Mouse (Mus musculus): ENCODE measurements around the gene Trank1. TPM values are rescaled to one million over a fixed set of nuclear protein-coding genes. Genes with fewer than 3 reads are reported as not detected.
A peak's percentile ranks its signal among the peaks of the same experiment; 100 is the strongest.

Gene Trank1
- polyA plus RNA-seq, 1 experiment from 2014 or later = 11.6 TPM

DNA sequence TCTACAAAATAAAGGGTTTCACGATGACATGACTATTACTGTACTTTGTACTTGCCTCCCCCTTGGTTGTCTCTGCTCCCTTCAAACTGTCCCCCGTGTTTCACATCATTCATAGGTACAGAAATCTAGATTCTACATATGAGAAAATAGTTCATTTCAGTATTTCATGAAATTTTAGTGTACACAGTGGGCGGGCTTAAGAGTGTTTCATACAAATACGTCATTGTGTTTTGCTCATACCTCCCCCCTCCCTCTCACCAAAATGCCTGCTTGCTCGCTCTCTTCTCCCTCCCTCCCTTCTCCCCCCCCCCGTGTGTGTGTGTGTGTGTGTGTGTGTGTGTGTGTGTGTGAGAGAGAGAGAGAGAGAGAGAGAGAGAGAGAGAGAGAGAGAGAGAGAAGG, 1.8 kb downstream of the Trank1 start:
- ATAC-seq = no peak
- H3K9ac ChIP-seq (ENCODE audit: low read depth, low read length) = no peak overlapping the region

DNA sequence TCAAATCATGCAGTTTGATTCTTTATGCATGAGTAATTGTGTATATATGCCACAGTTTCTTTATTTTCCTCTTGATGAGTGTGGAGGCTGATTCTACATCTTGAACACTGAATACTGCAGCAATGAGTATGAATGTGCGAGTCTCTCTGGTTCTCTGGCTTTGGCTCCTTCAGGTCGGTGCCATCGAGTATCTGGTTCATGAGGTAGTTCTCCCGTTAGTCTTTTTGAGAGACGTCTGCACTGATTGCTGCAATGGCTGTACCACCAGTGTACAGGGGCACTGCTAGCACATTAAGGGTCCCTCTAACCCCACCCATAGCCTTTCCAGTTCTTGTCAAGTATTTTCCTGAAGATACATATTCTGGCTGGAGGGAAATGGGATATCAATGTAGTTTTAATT, 2.3 kb downstream of the Trank1 start:
- no peak for ATAC-seq
- H3K27me3 ChIP-seq (replicated peaks; ENCODE audit: control insufficient read depth, insufficient read depth, low read length) = peaks cover 25% of the 10 kb centered on the region
- H3K4me3 ChIP-seq (ENCODE audit: low read length) = no peak overlapping the region; the same call in 1 of the 2 replicates
- H3K4me2 ChIP-seq (ENCODE audit: low read length) = peak overlapping the region; percentile 85
- H3K9me3 ChIP-seq (ENCODE audit: control insufficient read depth, low read length) = no peaks in the 10 kb centered on the region; the same call in 1 of the 2 replicates
- no peak overlapping the region for H3K9ac ChIP-seq (ENCODE audit: low read depth, low read length)
- H3K27ac ChIP-seq (ENCODE audit: low read depth, low read length) = no peak overlapping the region
- WGBS = 29% methylated on average over 5 of the region's 5 CpGs
- peaks cover 8% of the 10 kb centered on the region for H3K4me1 ChIP-seq (ENCODE audit: control insufficient read depth, insufficient read depth, low read depth, low read length)
- no peaks in the 10 kb centered on the region for H3K36me3 ChIP-seq (ENCODE audit: control insufficient read depth, insufficient read depth, low read length)

More for the DNA sequence above, 1.8 kb downstream of the Trank1 start:
- Histone ChIP-seq H3K4me1 (ENCODE audit: control insufficient read depth, insufficient read depth, low read depth, low read length) (peaks cover 8% of the 10 kb centered on the region), H3K27me3 (replicated peaks; ENCODE audit: control insufficient read depth, insufficient read depth, low read length) (peaks cover 25% of the 10 kb centered on the region), H3K36me3 (ENCODE audit: control insufficient read depth, insufficient read depth, low read length) (no peaks in the 10 kb centered on the region), H3K9me3 (ENCODE audit: control insufficient read depth, low read length) (no peaks in the 10 kb centered on the region; the same call in 1 of the 2 replicates), H3K4me2 (ENCODE audit: low read length) (peak overlapping the region; percentile 85), H3K27ac (ENCODE audit: low read depth, low read length) (no peak overlapping the region), H3K4me3 (ENCODE audit: low read length) (peak overlapping the region; percentile 71)
- WGBS = 12% methylated on average over 6 of the region's 6 CpGs

DNA sequence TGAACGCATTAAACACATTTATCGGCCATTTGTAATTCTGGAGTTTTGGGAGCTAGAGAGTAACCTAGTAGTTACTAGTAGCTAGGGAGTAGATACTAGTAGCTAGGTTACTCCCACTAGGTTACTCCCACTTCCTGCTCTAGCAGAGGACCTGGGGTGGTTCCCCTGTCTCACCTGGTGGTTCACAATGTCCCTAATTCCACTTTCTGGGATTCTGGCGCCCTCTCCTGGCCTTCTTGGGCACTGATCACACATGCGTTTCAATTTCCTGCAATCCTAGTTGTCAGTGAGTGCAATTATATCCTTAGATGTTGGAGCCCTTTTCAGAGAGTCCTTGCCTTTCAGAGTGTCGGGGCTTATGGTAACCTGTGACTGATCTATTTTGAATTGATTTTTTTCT, 2.7 kb downstream of the Trank1 start:
- H3K4me3 ChIP-seq (ENCODE audit: low read length) = no peak overlapping the region
- H3K27ac ChIP-seq (ENCODE audit: low read depth, low read length) = no peak overlapping the region
- no peak overlapping the region for H3K4me2 ChIP-seq (ENCODE audit: low read length)
- WGBS = 41% methylated on average over 5 of the region's 5 CpGs
- no peak for ATAC-seq
- H3K27me3 ChIP-seq (replicated peaks; ENCODE audit: control insufficient read depth, insufficient read depth, low read length) = peaks cover 25% of the 10 kb centered on the region
- no peak overlapping the region for H3K9ac ChIP-seq (ENCODE audit: low read depth, low read length)
- no peaks in the 10 kb centered on the region; the same call in 1 of the 2 replicates for H3K9me3 ChIP-seq (ENCODE audit: control insufficient read depth, low read length)
- no peaks in the 10 kb centered on the region for H3K36me3 ChIP-seq (ENCODE audit: control insufficient read depth, insufficient read depth, low read length)
- H3K4me1 ChIP-seq (ENCODE audit: control insufficient read depth, insufficient read depth, low read depth, low read length) = peaks cover 8% of the 10 kb centered on the region

DNA sequence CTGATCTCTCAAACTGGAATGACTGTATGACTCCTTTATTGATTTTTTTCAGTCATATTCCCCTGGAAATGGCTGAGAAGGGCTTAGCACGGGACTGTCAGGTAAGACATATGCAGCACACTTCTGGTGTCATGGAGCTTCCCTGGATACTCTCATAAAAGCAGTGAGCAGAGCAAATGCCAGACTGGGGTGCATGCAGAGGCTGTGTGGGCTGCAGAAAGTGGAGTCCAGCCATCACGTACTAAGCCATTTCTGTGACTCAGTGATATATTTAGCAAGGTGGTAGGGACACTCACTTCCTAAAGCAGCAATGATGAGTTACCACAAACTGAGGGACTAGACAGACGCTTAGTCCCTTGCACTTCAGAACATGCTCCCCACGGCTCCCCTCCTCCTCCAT, 9.4 kb downstream of the Trank1 start:
- H3K36me3 ChIP-seq (ENCODE audit: control insufficient read depth, insufficient read depth, low read length) = no peaks in the 10 kb centered on the region
- H3K4me3 ChIP-seq (ENCODE audit: low read length) = no peak overlapping the region
- WGBS = 83% methylated on average over 4 of the region's 4 CpGs
- ATAC-seq = no peak
- H3K27me3 ChIP-seq (replicated peaks; ENCODE audit: control insufficient read depth, insufficient read depth, low read length) = no peaks in the 10 kb centered on the region
- H3K4me2 ChIP-seq (ENCODE audit: low read length) = no peak overlapping the region
- no peaks in the 10 kb centered on the region for H3K9me3 ChIP-seq (ENCODE audit: control insufficient read depth, low read length)
- H3K4me1 ChIP-seq (ENCODE audit: control insufficient read depth, insufficient read depth, low read depth, low read length) = no peaks in the 10 kb centered on the region
- no peak overlapping the region for H3K27ac ChIP-seq (ENCODE audit: low read depth, low read length)
- H3K9ac ChIP-seq (ENCODE audit: low read depth, low read length) = no peak overlapping the region

DNA sequence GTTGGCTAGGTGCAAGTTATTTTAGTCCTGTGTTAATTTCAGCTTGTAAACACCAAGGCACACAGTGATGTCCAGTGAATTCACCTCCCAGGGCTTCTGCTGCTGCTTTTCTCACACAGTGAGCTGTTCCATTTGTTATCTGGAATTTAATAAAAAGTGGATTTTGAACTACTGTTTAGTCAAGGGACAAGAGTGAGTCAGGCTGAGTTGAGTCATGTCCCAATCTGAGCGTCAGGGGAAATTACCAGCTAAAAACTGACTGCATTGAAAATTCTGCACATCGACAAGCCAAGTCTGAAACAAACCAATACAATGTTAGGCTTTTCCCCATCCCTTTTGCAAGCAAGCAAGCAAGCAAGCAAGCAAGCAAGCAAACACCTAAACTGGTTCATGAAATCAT, 13.3 kb downstream of the Trank1 start:
- Histone ChIP-seq H3K27me3 (replicated peaks; ENCODE audit: control insufficient read depth, insufficient read depth, low read length) (no peaks in the 10 kb centered on the region), H3K9ac (ENCODE audit: low read depth, low read length) (no peak overlapping the region), H3K4me3 (ENCODE audit: low read length) (no peak overlapping the region), H3K9me3 (ENCODE audit: control insufficient read depth, low read length) (no peaks in the 10 kb centered on the region), H3K36me3 (ENCODE audit: control insufficient read depth, insufficient read depth, low read length) (no peaks in the 10 kb centered on the region), H3K4me2 (ENCODE audit: low read length) (no peak overlapping the region), H3K27ac (ENCODE audit: low read depth, low read length) (no peak overlapping the region), H3K4me1 (ENCODE audit: control insufficient read depth, insufficient read depth, low read depth, low read length) (no peaks in the 10 kb centered on the region)
- WGBS = 77% methylated on average over 2 of the region's 2 CpGs
- ATAC-seq = no peak

DNA sequence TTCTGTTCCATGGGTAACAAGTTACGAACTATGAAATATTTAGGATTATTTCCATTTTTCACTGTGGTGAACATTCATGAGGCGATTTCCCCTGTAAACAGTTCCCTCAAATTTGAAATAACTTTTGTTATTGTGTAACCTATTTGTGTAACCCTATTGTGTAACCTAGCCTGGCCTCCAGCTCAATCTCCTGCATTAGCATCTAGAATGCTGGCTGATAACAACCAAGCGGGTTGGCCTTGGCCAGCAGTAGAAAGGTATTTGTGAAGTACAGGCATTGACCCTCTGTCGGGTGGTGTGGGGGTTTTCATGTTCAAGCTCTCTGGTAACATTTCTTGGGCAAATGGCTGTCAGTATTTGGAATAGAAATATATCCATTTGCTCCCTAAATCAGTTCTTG, 18.3 kb downstream of the Trank1 start:
- H3K4me1 ChIP-seq (ENCODE audit: control insufficient read depth, insufficient read depth, low read depth, low read length) = 0 out of 2 replicates have a peak, but pooled peaks cover 3% of the 10 kb centered on the region
- no peak for ATAC-seq
- no peaks in the 10 kb centered on the region for H3K9me3 ChIP-seq (ENCODE audit: control insufficient read depth, low read length)
- WGBS = 96% methylated on average over 4 of the region's 4 CpGs
- H3K36me3 ChIP-seq (ENCODE audit: control insufficient read depth, insufficient read depth, low read length) = no peaks in the 10 kb centered on the region
- H3K4me3 ChIP-seq (ENCODE audit: low read length) = no peak overlapping the region
- H3K27me3 ChIP-seq (replicated peaks; ENCODE audit: control insufficient read depth, insufficient read depth, low read length) = no peaks in the 10 kb centered on the region
- no peak overlapping the region for H3K4me2 ChIP-seq (ENCODE audit: low read length)
- no peak overlapping the region for H3K27ac ChIP-seq (ENCODE audit: low read depth, low read length)
- no peak overlapping the region for H3K9ac ChIP-seq (ENCODE audit: low read depth, low read length)

DNA sequence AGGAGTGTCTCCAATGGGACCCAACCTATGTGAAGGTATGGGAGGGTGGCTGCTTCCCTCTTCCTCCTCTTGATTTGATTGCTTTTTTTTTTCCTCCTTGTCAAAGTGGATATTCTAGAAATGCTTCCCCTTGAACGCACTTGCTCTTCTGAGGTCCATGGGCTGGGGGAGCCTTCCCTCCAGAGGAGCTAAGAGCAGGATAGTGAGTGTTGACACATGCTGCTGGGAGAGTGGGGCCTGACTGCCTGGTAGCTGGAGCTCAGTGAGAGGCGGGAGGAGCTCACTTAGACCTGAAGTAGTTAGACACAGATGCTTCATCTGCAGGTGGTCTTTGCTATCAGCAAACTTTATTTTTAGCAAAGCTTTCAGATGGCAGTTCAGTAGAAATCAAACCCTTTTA, 22.3 kb downstream of the Trank1 start:
- Histone ChIP-seq H3K4me1 (ENCODE audit: control insufficient read depth, insufficient read depth, low read depth, low read length) (0 out of 2 replicates have a peak, but pooled peaks cover 3% of the 10 kb centered on the region), H3K4me3 (ENCODE audit: low read length) (no peak overlapping the region), H3K27ac (ENCODE audit: low read depth, low read length) (no peak overlapping the region), H3K9ac (ENCODE audit: low read depth, low read length) (no peak overlapping the region), H3K27me3 (replicated peaks; ENCODE audit: control insufficient read depth, insufficient read depth, low read length) (no peaks in the 10 kb centered on the region), H3K9me3 (ENCODE audit: control insufficient read depth, low read length) (no peaks in the 10 kb centered on the region), H3K4me2 (ENCODE audit: low read length) (no peak overlapping the region), H3K36me3 (ENCODE audit: control insufficient read depth, insufficient read depth, low read length) (no peaks in the 10 kb centered on the region)
- no peak for ATAC-seq
- WGBS = 65% methylated on average over 2 of the region's 2 CpGs

DNA sequence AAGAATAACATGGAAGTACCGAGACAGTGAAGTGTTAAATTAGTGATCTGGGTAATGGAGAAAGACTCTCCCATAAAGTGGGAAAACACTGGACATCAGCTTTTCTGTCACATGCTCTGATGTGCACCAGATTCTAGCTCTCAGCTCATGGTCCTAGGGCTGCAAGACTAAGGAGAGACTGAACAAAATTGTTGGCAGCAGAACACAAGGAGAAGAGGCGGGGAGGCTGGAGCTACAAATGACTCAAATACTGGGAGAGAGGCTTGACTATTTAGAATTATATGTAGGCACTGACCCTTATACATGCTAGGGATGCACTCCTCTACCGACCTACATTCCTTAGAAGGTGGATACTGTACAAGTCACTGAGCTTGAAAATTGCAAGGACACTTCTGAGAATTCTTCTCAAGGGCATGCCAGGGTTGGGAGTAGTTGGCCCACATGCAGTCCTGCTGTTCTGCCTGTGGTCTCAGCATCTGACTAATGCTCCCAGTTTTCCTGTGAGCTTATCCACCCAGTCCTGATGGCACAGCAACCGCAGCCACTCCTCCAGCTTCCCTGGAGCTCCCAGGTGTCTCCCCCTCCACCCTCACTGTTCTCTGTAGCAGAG, 23.1 kb downstream of the Trank1 start:
- ATAC-seq = no peak
- H3K9ac ChIP-seq (ENCODE audit: low read depth, low read length) = no peak overlapping the region
- WGBS = 63% methylated on average over 4 of the region's 4 CpGs

DNA sequence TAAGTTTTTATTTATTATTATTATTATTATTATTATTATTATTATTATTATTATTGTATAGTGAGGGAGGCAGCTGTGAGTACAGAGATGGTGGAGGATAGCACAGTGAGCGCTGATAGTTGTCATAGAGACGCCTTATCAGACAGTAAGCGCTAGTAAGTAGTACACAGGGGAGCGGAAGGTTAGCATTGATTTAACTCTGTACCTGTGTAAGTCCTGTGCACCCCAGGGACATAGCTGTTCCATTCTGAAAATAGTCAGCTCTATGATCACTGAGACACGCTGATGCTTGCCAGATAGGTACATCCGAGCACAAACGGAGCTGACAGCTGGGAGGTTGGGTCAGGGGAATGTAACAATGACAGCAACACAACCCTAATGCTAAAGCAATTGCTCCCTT, 39.7 kb downstream of the Trank1 start:
- 54% methylated on average over 7 of the region's 7 CpGs for WGBS
- ATAC-seq = peak; percentile 60
- no peak overlapping the region for H3K4me3 ChIP-seq (ENCODE audit: low read length)

More for the DNA sequence above, 23.1 kb downstream of the Trank1 start:
- no peaks in the 10 kb centered on the region for H3K27me3 ChIP-seq (replicated peaks; ENCODE audit: control insufficient read depth, insufficient read depth, low read length)
- H3K4me3 ChIP-seq (ENCODE audit: low read length) = no peak overlapping the region
- H3K4me2 ChIP-seq (ENCODE audit: low read length) = no peak overlapping the region
- no peaks in the 10 kb centered on the region for H3K9me3 ChIP-seq (ENCODE audit: control insufficient read depth, low read length)
- H3K27ac ChIP-seq (ENCODE audit: low read depth, low read length) = no peak overlapping the region
- H3K4me1 ChIP-seq (ENCODE audit: control insufficient read depth, insufficient read depth, low read depth, low read length) = 0 out of 2 replicates have a peak, but pooled peaks cover 3% of the 10 kb centered on the region
- no peaks in the 10 kb centered on the region for H3K36me3 ChIP-seq (ENCODE audit: control insufficient read depth, insufficient read depth, low read length)

More for the DNA sequence above, 39.7 kb downstream of the Trank1 start:
- Histone ChIP-seq H3K9me3 (ENCODE audit: control insufficient read depth, low read length) (no peaks in the 10 kb centered on the region), H3K27ac (ENCODE audit: low read depth, low read length) (peak overlapping the region; percentile 25), H3K4me2 (ENCODE audit: low read length) (peak overlapping the region; percentile 11), H3K27me3 (replicated peaks; ENCODE audit: control insufficient read depth, insufficient read depth, low read length) (no peaks in the 10 kb centered on the region; the same call in 1 of the 2 replicates), H3K9ac (ENCODE audit: low read depth, low read length) (peak overlapping the region; percentile 13; the same call in 1 of the 2 replicates), H3K4me1 (ENCODE audit: control insufficient read depth, insufficient read depth, low read depth, low read length) (peaks cover 3% of the 10 kb centered on the region; the same call in 1 of the 2 replicates), H3K36me3 (ENCODE audit: control insufficient read depth, insufficient read depth, low read length) (0 out of 2 replicates have a peak, but pooled peaks cover 2% of the 10 kb centered on the region)
